Mouse (Mus musculus): ENCODE measurements around the gene Copa.

GRCm38 (mm10) chr1:172132319-172132718 is 50.0 kb downstream of the Copa start:
- TF ChIP-seq CTCF (IDR thresholded peaks at IDR 0.05) (no peak), EP300 (IDR thresholded peaks at IDR 0.05) (no peak)

Measured in lung, postnatal 0 days (tissue).